Comparison of ENCODE assay signal across 22 mouse cellular contexts in the genomic region with DNA sequence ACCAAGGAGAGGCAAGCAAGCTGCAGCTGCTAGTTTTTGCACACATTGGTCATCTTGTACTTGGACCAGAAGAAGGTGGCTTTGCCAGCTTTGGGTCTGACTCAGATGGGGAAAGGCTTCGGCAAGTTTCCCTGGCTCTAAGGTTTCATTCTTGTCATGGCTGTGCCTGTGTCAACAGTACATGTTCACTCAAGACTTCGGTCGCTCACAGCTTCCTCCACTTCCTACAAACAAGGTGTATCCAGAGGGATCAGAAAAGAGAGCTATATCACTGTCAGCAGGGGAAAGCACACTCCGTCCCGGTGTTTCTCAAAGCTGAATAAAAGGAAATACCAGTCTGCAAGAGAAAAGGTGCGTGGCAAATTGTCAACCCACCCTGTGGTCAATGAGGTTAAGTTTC.
A peak's percentile ranks its signal among the peaks of the same experiment; 100 is the strongest.
DNase-seq lines count a peak whose midpoint lies in the region; ATAC-seq and TF ChIP-seq lines count a peak whose summit lies in the region.
"Had no signal": no experiment of that assay in that cellular context is flagged by ENCODE, and none has a peak within 500 bp of the region (broad histone marks: within the 10 kb centered on the region; RNA-seq: fewer than 3 reads in every experiment).

No protein-coding gene starts in this region.

- no peak for TF ChIP-seq CTCF in gastrocnemius, adult 2 months (IDR thresholded peaks at IDR 0.05)

- ATAC-seq in heart, embryonic 11.5 days (replicated peaks; ENCODE audit: insufficient number of reproducible peaks, low FRiP score, low TSS enrichment) = no peak
- no peak for ATAC-seq in intestine, embryonic 15.5 days
- ATAC-seq: CD4-positive, CD25-positive, alpha-beta regulatory T cell, adult 4 months; forebrain, embryonic 16.5 days; hindbrain, embryonic 16.5 days; inflammation-experienced regulatory T-cells, adult 6 months had no signal

- no peak overlapping the region for H3K4me3 ChIP-seq in gastrocnemius, adult 2 months
- no peak overlapping the region for H3K4me3 ChIP-seq in myocyte
- no peak overlapping the region for H3K4me3 ChIP-seq in heart, embryonic 11.5 days (ENCODE audit: low read depth, low read length)
- H3K4me3 ChIP-seq in intestine, embryonic 15.5 days (replicated peaks) = no peak overlapping the region
- H3K4me3 ChIP-seq: embryonic facial prominence, embryonic 15.5 days; forebrain, embryonic 12.5 days; heart, embryonic 13.5 days; hindbrain, embryonic 12.5 days had no signal

- intact Hi-C loops in gastrocnemius, adult 2 months (cut with DNase I) = no loop called here
- intact Hi-C loops in gastrocnemius, postnatal 36 days (cut with DNase I) = no loop called here

- no peaks in the 10 kb centered on the region for H3K79me2 ChIP-seq in myocyte (ENCODE audit: control insufficient read depth, insufficient read depth)

- no peaks in the 10 kb centered on the region for H3K36me3 ChIP-seq in myocyte (ENCODE audit: control insufficient read depth, insufficient read depth)
- no peaks in the 10 kb centered on the region for H3K36me3 ChIP-seq in heart, embryonic 11.5 days (ENCODE audit: control insufficient read depth, insufficient read depth, low read length)
- no peaks in the 10 kb centered on the region for H3K36me3 ChIP-seq in intestine, embryonic 15.5 days
- H3K36me3 ChIP-seq: embryonic facial prominence, embryonic 15.5 days; forebrain, embryonic 12.5 days; G1E; heart, embryonic 13.5 days; hindbrain, embryonic 12.5 days had no signal

- H3K4me1 ChIP-seq in heart, embryonic 11.5 days (ENCODE audit: control insufficient read depth, insufficient read depth, low read length) = no peaks in the 10 kb centered on the region
- no peaks in the 10 kb centered on the region for H3K4me1 ChIP-seq in intestine, embryonic 15.5 days (replicated peaks)
- H3K4me1 ChIP-seq: embryonic facial prominence, embryonic 15.5 days; forebrain, embryonic 12.5 days; heart, embryonic 13.5 days; hindbrain, embryonic 12.5 days had no signal

- H3ac ChIP-seq in myocyte (ENCODE audit: control insufficient read depth, insufficient read length) = no peak overlapping the region

- no peaks in the 10 kb centered on the region for H3K27me3 ChIP-seq in myocyte (ENCODE audit: control insufficient read depth, insufficient read depth, insufficient read length)
- H3K27me3 ChIP-seq in heart, embryonic 11.5 days (ENCODE audit: control insufficient read depth, insufficient read depth, low read length) = no peaks in the 10 kb centered on the region
- H3K27me3 ChIP-seq in intestine, embryonic 15.5 days (replicated peaks) = no peaks in the 10 kb centered on the region
- H3K27me3 ChIP-seq: embryonic facial prominence, embryonic 15.5 days; forebrain, embryonic 12.5 days; heart, embryonic 13.5 days; hindbrain, embryonic 12.5 days had no signal

- H3K9me3 ChIP-seq in heart, embryonic 11.5 days (replicated peaks; ENCODE audit: control insufficient read depth, low read length) = no peaks in the 10 kb centered on the region
- H3K9me3 ChIP-seq in intestine, embryonic 15.5 days = no peaks in the 10 kb centered on the region
- H3K9me3 ChIP-seq: embryonic facial prominence, embryonic 15.5 days; forebrain, embryonic 12.5 days; heart, embryonic 13.5 days; hindbrain, embryonic 12.5 days had no signal

- H3K27ac ChIP-seq in gastrocnemius, adult 2 months = no peak overlapping the region
- no peak overlapping the region for H3K27ac ChIP-seq in heart, embryonic 11.5 days (ENCODE audit: low read depth, low read length)
- H3K27ac ChIP-seq in intestine, embryonic 15.5 days = no peak overlapping the region
- H3K27ac ChIP-seq: embryonic facial prominence, embryonic 15.5 days; forebrain, embryonic 12.5 days; heart, embryonic 13.5 days; hindbrain, embryonic 12.5 days had no signal

- 89% methylated on average over 6 of the region's 6 CpGs for WGBS in heart, embryonic 11.5 days (ENCODE audit: insufficient replicate concordance)
- WGBS in intestine, embryonic 15.5 days = 84% methylated on average over 6 of the region's 6 CpGs

- peak overlapping the region; percentile 51 for H3K4me2 ChIP-seq in myocyte (ENCODE audit: low read depth)
- no peak overlapping the region for H3K4me2 ChIP-seq in heart, embryonic 11.5 days
- no peak overlapping the region for H3K4me2 ChIP-seq in intestine, embryonic 15.5 days (replicated peaks)
- H3K4me2 ChIP-seq: embryonic facial prominence, embryonic 15.5 days; forebrain, embryonic 12.5 days; heart, embryonic 13.5 days; hindbrain, embryonic 12.5 days had no signal

- H3K9ac ChIP-seq in heart, embryonic 11.5 days (ENCODE audit: low read depth, low read length) = no peak overlapping the region
- H3K9ac ChIP-seq in intestine, embryonic 15.5 days = no peak overlapping the region
- H3K9ac ChIP-seq: embryonic facial prominence, embryonic 15.5 days; forebrain, embryonic 12.5 days; heart, embryonic 13.5 days; hindbrain, embryonic 12.5 days had no signal

- peak; percentile 28 for DNase-seq in gastrocnemius, adult 2 months
- DNase-seq in gastrocnemius, postnatal 36 days = no peak
- DNase-seq in urinary bladder, postnatal 36 days (ENCODE audit: low spot score in 2 of 2) = peak; percentile 37 to 43
- DNase-seq in urinary bladder, adult 2 months (ENCODE audit: low spot score) = no peak
- DNase-seq: adrenal gland, postnatal 10 days; cerebellum, adult 11 months; cerebellum, adult 8-10 months; cerebellum, postnatal 14 days; embryo, embryonic 11 days; heart, postnatal 4 days had no signal

- TF ChIP-seq POLR2A in myocyte (IDR thresholded peaks at IDR 0.05; ENCODE audit: insufficient read length, low read depth) = no peak

TF ChIP-seq in myocyte, 11 proteins besides CTCF, POLR2A, EP300 and RAD21:
- TF ChIP-seq TCF3 (IDR thresholded peaks at IDR 0.05; ENCODE audit: insufficient read length, low read depth) = no peak
- no peak for TF ChIP-seq MYOG (IDR thresholded peaks at IDR 0.05; ENCODE audit: control insufficient read depth in 1 of 3, insufficient read depth in 1 of 3, insufficient read length in 2 of 3, low read depth in 2 of 3)
- TF ChIP-seq USF1 (IDR thresholded peaks at IDR 0.05; ENCODE audit: low read depth) = no peak
- TF ChIP-seq CEBPB (IDR thresholded peaks at IDR 0.05; ENCODE audit: insufficient read depth, poor library complexity, severe bottlenecking) = no peak
- TF ChIP-seq MAX (IDR thresholded peaks at IDR 0.05; ENCODE audit: low read depth) = no peak
- TF ChIP-seq SRF (IDR thresholded peaks at IDR 0.05; ENCODE audit: control insufficient read depth, insufficient read length, low read depth) = no peak
- TF ChIP-seq E2F4 (IDR thresholded peaks at IDR 0.05; ENCODE audit: insufficient read depth) = no peak
- no peak for TF ChIP-seq REST (IDR thresholded peaks at IDR 0.05; ENCODE audit: insufficient read depth, insufficient read length)
- no peak for TF ChIP-seq TCF12 (IDR thresholded peaks at IDR 0.05; ENCODE audit: insufficient read depth, poor library complexity, severe bottlenecking)
- TF ChIP-seq POLR2AphosphoS2 (IDR thresholded peaks at IDR 0.05; ENCODE audit: insufficient read length, low read depth) = no peak
- TF ChIP-seq MYOD1 (IDR thresholded peaks at IDR 0.05; ENCODE audit: control insufficient read depth in 1 of 3, insufficient read length in 2 of 3, low read depth in 2 of 3) = no peak

Comparison
In these comparisons a context has a peak if more than half of its experiments do, and no peak if none do; other contexts are left out.
1. DNase-seq: peak in gastrocnemius, adult 2 months (single experiment) and urinary bladder, postnatal 36 days (2 of 2); none in gastrocnemius, postnatal 36 days (0 of 2) and urinary bladder, adult 2 months (single experiment).